Mouse (Mus musculus): ENCODE measurements at regions not wholly inside any gene's neighbourhood (a gene's known extent, or its start where the extent isn't known, plus 50 kb on each side); places are given as distances from the start of the nearest gene placed in this dataset.
"Not testable (repeated sequence)": the region's sequence is repeated elsewhere in the genome, so short reads cannot be mapped to it uniquely, and the experiment has no call there.

- DNase-seq (ENCODE audit: low read depth, low spot score), result no peak
Observed at GRCm38 (mm10) chr17:16516173-16516572, 547.7 kb upstream of the Zfp960 start.

- no peak for DNase-seq (ENCODE audit: low read depth, low spot score)
Observed at GRCm38 (mm10) chr17:16493951-16494350, 570.0 kb upstream of the Zfp960 start.

- no peak for DNase-seq (ENCODE audit: low read depth, low spot score)
Observed at GRCm38 (mm10) chr17:16493546-16493945, 570.4 kb upstream of the Zfp960 start.

- DNase-seq (ENCODE audit: low read depth, low spot score), result no peak
Observed at GRCm38 (mm10) chr17:16492551-16492950, 571.4 kb upstream of the Zfp960 start.

GRCm38 (mm10) chr17:16486355-16486754, 577.6 kb upstream of the Zfp960 start:
- DNase-seq (ENCODE audit: low read depth, low spot score), result no peak

GRCm38 (mm10) chr17:16483976-16484375, 579.9 kb upstream of the Zfp960 start:
- no peak for DNase-seq (ENCODE audit: low read depth, low spot score)

GRCm38 (mm10) chr17:16481722-16482121, 582.2 kb upstream of the Zfp960 start:
- no peak for DNase-seq (ENCODE audit: low read depth, low spot score)

GRCm38 (mm10) chr17:16480579-16480978, 583.3 kb upstream of the Zfp960 start:
- no peak for DNase-seq (ENCODE audit: low read depth, low spot score)

- no peak for DNase-seq (ENCODE audit: low read depth, low spot score)
Observed at GRCm38 (mm10) chr17:16461208-16461607, 602.7 kb upstream of the Zfp960 start.

- DNase-seq (ENCODE audit: low read depth, low spot score), result no peak
Observed at GRCm38 (mm10) chr17:16453098-16453497, 610.8 kb upstream of the Zfp960 start.

GRCm38 (mm10) chr17:16444562-16444961, 613.7 kb upstream of the Rgmb start:
- no peak for DNase-seq (ENCODE audit: low read depth, low spot score)

- DNase-seq (ENCODE audit: low read depth, low spot score), result no peak
Observed at GRCm38 (mm10) chr17:16395193-16395612, 564.4 kb upstream of the Rgmb start.

- DNase-seq (ENCODE audit: low read depth, low spot score), result not testable (repeated sequence)
Observed at GRCm38 (mm10) chr17:16374855-16375221, 544.0 kb upstream of the Rgmb start.

- not testable (repeated sequence) for DNase-seq (ENCODE audit: low read depth, low spot score)
Observed at GRCm38 (mm10) chr17:16374119-16374854, 543.4 kb upstream of the Rgmb start.

- no peak for DNase-seq (ENCODE audit: low read depth, low spot score)
Observed at GRCm38 (mm10) chr17:16372976-16373375, 542.1 kb upstream of the Rgmb start.

- no peak for DNase-seq (ENCODE audit: low read depth, low spot score)
Observed at GRCm38 (mm10) chr17:16344061-16344460, 513.2 kb upstream of the Rgmb start.

- DNase-seq (ENCODE audit: low read depth, low spot score), result no peak
Observed at GRCm38 (mm10) chr17:16342785-16343184, 511.9 kb upstream of the Rgmb start.

- peak; percentile 38 for DNase-seq (ENCODE audit: low read depth, low spot score)
Observed at GRCm38 (mm10) chr17:16339720-16340470, 509.1 kb upstream of the Rgmb start.

- no peak for DNase-seq (ENCODE audit: low read depth, low spot score)
Observed at GRCm38 (mm10) chr17:16311914-16312313, 481.1 kb upstream of the Rgmb start.

GRCm38 (mm10) chr17:16311196-16311873, 480.5 kb upstream of the Rgmb start:
- no peak for DNase-seq (ENCODE audit: low read depth, low spot score)

- no peak for DNase-seq (ENCODE audit: low read depth, low spot score)
Observed at GRCm38 (mm10) chr17:16301776-16302175, 470.9 kb upstream of the Rgmb start.

- DNase-seq (ENCODE audit: low read depth, low spot score), result no peak
Observed at GRCm38 (mm10) chr17:16298553-16298952, 467.7 kb upstream of the Rgmb start.
